Mouse (Mus musculus) embryo, embryonic 11 days (tissue): ENCODE data around the gene Hoga1.

Experiments used
- DNase-seq: peaks from one replicate; pipeline ENCODE4 v3.0.0-alpha.2; 2015

Hoga1 gene

DNA sequence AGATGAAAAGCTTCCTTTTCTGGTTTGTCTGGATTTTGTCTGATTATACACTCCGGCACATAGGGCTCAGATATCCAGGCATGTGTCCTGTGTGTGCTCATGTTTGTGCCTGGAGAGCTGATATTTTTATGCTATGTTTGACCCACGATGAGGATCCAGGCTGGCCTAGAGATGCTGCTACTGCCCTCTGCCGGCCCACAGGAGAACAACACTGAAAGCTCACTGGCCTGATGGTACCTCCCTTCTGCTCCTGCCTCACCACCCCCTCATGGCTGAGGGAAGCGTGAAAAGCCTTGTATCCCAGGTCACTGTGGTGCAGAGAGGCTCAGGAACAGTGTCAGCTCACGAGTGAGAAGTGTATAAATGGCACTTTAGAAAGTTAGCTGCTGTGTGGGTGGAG lies 19.3 kb upstream of the Hoga1 start:
- peak; percentile 78 for DNase-seq

DNA sequence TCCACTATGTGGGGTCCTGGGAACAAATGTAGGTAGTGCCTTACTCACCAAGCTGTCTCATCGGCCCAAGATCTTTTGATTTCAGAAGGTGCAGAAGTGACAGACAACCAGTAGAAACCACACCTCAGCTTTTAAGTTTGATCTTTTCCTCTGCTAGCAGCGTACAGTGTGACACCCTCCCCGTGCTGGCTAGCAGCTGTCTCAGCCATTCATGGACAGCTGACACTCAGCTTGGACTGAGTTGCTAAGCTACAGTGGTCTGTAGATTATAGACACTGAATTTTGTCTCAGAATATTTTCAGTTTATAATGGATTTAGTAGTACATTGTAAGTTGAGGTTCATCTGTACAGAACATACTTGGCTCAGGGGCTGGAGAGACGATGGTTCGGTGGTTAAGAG lies 14.3 kb upstream of the Hoga1 start:
- DNase-seq, result no peak

DNA sequence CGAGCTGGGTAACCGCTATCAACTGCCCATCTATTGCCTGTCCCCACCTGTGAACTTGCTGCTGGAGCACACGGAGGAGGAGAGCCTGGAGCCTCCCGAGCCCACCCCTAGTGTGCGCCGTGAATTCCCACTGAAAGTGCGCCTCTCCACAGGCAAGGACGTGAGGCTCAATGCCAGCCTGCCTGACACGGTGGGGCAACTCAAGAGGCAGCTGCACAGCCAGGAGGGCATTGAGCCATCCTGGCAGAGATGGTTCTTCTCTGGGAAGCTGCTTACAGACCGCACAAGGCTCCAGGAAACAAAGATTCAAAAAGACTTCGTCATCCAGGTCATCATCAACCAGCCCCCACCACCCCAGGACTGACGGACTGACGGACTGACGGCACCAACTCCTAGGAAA lies 11.8 kb upstream of the Hoga1 start:
- DNase-seq, result no peak

DNA sequence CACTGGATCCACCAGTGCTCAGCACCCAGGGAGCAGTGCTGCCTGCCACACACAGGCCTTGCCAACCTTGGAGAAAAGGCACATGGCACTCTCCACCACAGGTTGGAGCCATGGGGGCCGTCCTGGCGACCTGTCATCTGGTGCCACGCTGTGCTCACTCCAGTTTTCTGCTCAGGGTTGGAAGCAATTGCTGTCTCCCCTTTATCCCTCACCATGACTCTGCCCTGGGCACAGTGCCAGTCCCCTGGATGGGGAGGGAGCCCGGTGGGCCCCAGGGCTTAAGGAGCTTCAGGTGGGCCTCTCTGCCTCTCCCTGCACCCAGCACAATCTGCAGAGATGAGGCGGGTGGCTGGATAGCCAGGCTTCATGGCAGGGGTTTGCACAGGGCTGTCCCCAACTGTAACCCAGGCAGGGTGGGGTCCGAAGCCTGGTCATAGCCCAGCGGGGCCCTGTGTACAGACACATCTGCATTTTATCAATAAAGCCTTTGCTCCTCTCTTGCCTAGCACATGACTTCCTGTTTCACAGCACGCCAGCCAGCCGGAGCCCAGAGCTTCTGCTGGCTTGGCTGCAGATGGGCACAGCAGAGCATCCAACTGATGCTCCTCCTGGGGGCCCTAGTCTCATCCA lies 11.1 kb upstream of the Hoga1 start:
- no peak for DNase-seq

DNA sequence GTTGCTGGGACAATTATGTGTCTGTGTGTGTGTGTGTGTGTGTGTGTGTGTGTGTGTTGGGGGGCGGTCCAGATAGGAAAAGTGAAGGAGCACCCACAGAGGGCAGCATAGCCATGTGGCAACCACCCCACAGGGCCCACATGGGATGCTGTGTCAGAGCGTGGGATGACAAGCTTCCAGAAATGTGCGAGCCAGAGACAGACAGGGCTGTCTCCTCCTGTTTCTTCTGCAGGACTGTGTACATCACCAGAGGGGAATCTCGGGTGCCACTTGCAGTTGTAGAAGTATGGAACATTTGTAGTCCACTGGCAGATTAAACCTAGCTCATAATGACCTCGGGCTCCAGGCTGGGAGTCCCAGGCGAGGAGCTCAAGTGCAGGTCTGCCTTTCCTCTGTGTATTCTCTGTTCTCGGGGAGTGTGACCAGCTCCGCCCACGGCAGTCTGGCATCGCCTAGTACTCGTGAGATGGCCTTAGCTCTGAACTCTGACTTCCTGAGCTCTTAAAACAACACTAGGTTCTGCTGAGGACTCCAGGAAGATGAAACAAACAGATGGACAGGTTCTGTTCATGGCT lies 10.4 kb upstream of the Hoga1 start:
- DNase-seq, result peak; percentile 24

DNA sequence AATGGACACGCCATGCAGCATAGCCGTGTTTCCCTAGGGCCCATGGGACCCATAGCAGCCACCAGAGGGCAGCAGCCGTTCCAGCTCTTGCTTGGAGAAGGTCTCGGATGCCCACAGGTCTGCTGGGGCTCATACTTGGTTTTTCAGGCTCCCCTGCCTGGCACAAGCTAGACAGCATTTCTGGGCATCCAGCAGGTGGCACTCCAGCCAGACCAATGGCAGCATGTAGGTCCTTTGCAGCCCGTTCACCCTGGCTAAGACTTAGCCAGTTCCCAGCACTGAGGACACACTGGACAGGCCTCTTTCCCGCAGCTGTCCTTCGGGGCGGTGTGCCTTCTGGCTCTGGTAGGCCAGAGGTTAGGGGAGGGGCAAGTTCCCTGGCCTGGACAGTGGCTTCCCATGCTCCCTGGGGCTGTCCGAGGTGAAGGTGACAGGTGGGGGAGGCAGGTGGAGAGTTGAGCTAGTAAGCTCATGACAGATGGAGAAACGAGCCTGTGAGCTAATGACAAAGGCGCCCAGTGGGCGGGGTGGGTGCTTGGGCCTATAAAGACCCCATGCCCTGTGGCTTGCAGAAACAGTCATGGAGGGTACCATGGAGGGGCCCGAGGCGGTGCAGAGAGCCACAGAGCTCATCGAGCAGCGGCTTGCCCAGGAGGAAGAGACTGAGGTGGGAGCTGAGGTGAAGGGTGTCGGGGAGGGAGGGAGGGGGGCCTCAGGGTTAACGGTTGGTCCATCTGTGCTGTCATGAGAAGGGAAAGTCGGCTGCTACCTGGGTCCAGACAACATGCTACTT lies 9.8 kb upstream of the Hoga1 start, which contains the start of gene Ankrd2:
Ankrd2 (plus strand) TSS at position 545 of the 793 bp plus-strand sequence.
- peak; percentile 87 for DNase-seq

DNA sequence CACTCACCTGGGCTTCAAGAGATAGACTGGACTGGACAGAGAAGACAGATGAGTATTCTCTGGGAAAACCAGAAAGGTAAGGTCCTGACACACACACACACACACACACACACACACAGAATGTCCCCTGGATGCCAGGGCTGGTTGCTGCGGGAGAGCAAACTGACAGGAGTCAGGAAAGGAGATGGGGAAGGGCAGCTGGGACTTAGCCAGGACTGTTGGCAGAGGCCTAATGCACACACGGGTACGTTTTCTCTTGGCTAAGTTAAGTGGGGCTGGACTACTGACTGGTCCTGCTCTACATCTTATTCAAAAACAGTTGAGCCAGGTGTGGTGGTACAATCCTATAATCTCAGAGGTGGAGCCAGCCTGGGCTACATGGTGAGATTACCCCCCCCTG lies 9.1 kb upstream of the Hoga1 start:
- no peak for DNase-seq

DNA sequence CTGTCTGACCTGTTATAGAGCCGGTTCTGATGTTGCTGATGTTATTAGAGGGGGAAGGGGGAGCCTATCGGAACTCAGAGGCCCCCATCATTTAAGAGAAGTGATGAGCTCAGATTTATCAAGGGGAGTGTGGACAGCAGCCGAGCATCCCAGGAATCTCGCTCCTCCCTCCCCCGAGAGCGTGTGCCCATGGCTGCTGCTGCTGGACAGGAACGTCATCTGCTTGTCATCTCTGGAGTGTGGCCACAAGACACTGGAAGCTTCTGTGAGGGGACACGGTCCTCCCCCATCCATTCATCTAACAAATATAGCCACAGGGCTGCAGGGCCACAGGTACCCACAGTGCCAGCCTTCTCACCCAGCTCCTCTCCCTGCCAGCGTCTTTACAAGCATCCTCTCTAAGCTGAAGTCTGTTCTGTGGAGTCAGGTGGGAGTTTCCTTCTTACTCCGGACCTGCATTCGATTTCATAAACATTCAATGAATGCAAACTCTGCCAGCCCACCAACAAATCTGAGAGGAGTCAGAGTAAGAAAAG lies 8.2 kb upstream of the Hoga1 start:
- no peak for DNase-seq

DNA sequence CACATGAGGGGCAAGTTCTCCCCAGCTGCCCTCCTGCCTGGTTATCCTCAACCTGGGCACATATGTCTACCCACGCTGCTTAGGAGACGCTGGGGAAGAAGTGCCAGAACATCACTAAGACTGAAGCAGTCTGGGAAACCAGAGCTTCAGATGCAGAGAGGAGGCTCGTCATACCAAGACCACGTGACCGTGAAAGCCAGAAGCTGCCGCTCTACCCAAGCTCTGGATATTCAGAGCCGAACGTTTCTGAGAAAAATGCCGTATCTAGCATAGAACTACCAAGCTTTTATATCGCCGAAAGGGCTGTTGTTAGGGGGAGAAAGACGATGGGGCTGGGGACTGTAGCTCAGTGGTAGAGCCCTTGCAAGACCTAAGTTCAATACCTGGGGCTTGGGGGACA lies 7.1 kb upstream of the Hoga1 start:
- DNase-seq, result no peak

DNA sequence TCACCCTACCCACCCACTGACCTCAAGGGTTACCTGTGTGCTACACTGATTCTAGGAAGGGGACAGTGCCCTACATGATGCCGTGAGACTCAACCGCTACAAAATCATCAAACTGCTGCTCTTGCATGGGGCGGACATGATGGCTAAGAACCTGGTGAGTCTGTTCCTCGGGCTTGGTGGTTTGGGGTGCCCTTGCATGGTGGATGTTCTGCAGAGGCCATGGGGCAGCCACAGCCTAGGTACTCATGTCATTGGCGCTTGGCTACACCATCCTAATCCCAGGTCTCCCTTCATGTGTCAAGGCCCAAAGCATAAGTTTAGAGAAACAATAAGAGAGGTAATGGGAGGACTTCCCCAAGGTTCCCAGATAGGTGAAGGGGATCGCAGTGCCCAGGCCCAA lies 1.4 kb upstream of the Hoga1 start:
- DNase-seq, result no peak

DNA sequence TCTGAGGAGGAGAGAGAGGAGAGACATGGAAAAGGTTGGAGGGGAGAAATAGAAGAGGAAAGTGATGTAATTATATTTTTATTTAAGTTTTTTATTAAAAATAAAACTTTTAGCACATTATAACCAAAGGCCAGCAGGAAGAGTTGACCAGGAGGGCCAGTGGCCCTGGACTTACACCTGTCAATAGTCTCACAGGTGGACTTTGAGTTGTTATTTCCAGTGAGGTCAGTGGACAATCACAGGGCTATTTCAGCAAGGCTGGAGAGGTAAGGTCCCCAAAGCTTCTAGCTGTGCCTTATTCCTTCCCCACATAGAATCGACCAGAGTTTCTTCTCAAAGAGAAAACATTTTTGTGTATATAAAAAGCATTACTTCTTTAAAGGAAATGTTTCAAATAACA lies 4.8 kb downstream of the Hoga1 start:
- no peak for DNase-seq

DNA sequence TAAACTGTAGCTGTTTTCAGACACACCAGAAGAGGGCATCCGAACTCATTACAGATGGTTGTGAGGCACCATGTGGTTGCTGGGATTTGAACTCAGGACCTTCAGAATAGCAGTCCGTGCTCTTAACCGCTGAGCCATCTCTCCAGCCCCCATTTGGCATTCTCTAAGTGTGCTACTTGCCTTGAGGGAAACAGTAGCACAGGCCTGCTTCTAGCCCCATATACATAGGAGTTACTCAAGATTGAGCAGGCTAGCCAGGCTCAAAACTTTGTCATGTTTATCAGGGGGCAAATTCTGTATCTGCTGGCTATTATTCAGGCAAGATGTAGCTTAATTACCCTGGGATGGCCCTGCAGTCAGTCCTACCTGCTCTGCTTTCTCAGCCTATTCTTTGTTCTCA lies 5.9 kb downstream of the Hoga1 start:
- DNase-seq, result no peak

DNA sequence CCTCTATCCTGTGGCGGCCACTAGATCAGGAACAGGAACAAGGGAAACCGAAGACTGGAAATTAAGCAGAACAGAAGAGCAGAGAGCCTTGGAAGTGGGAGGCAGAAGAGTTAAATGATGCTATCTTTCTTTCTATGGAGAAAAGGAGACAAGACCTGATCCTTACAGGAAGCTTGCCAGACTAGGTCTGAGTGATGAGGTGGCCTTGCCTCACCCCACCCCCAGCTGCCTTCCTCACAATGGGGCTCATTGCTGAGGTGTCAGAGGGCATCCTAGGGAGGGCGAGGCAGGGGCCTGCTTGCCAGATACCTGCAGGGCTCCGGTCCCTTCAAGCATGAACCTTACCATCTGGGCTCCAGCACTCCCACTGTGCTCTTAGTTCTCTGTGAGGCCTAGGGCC lies 6.5 kb downstream of the Hoga1 start, which contains the start of gene 4933411K16Rik:
4933411K16Rik (plus strand) TSS at position 301 of the 400 bp plus-strand sequence.
- no peak for DNase-seq

DNA sequence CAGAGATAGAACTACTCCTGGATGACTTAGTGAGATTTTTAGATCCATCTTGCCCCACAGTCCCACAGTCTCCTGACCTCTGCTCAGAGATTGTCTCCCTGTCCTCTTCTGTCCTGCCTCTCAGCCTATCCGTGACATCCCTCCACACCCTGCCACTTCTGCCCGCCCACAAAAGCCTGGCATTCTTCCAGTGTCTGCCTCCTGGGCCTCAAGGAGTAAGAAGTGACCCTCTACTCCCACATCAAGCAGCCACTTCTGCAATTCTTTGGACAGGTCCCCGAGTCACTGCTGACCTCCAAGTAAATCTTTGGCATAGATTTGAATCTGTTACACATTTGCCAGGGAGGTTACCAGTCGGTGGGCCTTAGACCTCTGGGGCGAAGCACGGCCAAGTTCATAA lies 8.8 kb downstream of the Hoga1 start:
- DNase-seq, result no peak

DNA sequence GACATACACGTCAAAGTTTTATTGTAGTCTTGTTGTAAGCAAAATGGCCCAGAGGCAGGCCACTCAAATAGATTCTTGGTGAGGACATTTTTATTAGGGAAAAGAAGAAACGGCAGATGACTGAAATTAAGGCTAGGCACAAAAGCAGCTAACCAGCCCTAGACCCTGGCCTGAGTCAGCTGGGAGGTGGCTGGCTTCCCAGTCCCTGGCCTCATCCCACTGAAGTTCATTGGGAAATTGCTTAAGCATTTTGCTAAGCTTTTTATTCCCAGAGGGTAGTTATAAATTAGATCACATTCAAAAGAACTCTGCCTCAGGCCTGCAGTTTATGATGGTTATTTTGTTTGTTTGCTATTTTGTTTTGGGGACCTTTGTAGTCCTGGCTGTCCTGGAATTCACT lies 10.5 kb downstream of the Hoga1 start:
- no peak for DNase-seq

DNA sequence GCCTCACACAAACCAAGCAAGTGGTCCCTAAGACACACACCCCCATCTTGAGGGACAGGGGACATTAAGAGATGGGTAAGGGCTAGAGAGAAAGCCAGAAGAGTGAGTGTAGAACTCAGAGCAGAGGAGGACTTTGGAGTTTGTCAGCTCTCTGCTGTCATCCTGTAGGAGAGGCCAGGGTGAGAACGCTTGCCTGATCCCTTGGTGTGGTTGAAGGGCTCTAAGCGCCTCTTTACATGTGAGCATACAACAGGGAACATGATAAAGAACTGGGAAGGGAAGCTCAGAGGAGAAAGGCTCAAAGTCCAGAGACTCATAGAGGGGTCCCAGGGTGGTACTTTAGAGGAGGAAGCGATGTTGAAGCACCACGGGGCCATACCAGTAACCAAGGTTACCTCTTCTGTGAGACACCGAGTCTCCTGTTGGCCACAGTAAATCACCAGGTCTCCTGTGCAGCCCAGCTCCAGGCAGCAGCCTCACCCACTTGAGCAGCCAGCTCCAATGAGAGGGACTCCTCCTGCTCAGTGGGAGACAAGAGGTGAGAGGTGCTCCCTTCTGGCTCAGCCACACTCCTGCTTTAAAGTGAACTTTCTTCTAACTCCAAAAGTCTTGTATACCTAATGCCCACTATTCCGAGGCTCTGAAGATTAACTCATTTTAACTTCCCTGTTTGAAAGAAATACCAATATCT lies 11.5 kb downstream of the Hoga1 start:
- no peak for DNase-seq

DNA sequence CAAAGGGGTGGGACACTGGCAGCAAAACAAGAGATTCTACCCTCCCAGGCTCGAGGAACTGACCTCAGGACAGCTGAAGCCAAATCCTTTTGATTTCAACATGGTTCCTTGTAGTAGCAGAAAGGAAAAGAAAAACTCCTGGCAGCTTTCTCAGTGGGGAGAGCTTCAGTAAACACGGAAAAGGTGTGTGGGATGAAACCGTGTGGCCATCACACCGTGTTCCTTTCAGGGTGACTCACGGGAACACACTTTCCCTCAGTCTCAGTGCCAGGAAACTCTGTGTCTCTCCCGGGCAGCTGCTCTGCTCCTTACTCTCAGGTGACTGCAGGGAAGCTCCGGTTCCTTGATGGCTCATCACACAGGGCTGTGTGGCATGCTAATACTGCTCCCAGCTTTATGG lies 13.0 kb downstream of the Hoga1 start:
- DNase-seq, result no peak

DNA sequence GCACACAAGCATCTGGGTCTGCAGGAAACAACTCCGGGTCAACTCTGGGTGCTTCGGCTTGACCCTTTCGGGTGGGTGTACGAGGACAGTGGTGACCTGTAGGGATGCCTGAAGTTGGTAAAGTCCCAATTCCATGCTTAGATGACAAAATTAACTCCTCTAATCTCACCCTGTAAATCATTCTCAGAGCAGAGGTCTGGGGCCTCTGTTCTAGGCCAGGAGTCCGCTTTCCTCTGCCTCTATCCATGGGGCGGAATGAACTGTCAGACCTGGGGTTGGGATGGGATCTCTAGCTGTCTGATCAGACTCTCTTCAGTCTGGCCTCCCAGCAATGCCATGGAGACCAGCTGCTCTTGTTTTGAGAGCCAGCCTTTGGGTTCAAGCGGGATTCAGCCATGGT lies 16.0 kb downstream of the Hoga1 start:
- DNase-seq, result no peak

DNA sequence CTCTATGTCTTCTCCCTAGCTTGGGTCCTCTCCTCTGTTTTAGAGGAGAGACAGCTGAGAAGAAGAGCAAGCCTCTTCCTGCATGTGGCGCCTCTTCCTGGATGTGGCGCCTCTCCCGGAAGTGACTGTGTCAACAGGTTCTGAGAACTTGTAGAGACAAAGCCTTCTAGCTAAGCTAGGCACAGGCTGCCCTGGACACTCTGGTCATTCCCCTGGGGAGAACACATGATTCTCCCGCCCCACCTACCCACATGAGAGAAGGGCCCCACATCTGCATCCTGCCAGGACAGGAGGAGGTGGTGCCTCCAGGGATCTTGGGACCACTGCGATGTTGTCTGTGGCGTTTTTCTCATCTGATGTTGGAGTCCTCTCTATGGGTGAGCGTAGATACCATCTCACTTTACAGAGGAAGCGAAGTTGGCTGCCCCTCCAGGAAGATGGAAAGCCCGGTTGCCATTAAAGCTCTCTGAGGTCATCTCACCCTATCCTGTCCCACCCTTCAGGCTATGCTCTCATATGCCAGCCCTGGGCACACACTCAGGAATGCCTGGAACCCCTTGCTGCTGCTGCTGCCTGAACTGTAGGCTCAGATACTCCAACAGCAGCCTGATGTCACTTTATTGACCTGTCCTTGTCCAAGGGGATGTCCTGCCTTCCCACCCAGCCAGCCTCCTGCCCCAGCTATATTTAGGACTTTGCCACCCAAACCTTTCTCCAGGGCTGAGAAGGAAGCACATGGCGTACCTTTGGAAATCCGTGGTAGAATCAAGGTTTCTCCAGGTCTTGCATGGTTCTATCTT lies 23.2 kb downstream of the Hoga1 start:
- no peak for DNase-seq

DNA sequence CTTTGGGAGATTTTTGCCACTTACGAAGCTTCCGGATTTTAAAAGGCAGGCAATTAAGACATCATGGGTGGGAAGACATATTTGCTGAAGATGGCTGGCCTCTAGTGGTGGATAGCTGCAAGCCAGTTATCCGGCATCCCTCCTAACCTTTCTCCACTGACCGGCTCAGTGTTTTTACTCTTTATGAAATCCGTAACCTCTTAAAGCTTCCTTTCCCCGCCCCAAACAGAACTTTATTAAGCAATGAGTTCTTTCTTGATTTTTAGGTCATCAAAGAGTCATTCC lies 23.8 kb downstream of the Hoga1 start:
- DNase-seq, result peak; percentile 34

DNA sequence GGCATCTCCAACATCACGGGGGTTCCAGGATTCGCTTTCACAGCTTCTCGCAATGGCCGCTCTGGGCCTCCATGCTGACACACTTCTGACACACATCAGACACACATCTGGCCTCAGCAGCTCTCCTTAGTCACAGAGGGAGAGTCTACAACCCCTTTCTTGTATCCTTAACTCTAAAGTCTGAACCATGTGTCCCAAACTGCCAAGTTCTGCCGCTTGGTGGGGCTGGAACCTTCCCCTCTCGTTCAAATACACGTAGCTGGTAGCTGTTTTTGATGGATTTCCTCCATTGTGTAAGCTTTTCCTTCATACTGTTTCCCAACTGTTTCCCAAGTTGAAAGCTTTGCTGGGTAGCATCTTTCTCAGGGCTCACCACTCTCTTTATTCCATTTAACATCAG lies 25.8 kb downstream of the Hoga1 start:
- DNase-seq, result no peak

DNA sequence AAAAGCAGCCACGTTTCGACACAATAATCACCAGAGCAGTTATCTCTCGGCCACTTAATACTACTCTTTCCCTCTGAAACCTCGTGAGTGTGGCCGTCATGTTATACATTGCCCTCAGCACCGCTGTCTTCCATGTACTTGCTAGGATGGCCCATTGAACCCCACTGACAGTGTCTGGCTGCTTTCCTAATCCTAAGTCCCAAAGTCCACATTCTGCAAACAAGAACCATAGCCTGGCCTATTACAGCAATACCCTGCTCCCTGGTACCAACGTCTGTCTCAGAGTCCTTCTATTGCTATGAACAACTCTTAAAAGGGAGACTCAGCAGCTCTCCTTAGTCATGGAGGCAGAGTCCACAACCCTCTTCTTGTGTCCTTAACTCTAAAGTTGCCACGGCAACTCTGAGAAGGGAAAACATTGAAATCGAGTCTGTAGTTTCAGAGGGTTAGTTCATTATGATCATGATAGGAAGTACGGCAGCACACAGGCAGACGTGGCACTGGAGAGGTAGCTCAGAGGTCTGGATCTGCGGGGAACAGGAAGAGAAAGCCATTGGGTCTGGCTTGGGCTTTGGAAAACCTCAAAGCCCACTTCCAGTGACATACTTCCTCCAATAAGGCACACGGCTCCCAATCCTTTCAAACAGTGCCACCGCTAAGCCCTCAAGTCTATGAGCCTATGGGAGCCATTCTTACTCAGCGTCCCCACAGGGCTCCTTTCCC lies 26.6 kb downstream of the Hoga1 start:
- no peak for DNase-seq
